Mouse (Mus musculus) right cerebral cortex, postnatal 36 days (tissue): Measurements from ENCODE around the gene Pank2.

ENCODE experiments used
- DNase-seq, 2 experiments: peaks; one replicate each; pipeline ENCODE4 v3.0.0; 2022; ENCODE audit warnings: low spot score in 2 of 2, mixed read lengths in 1 of 2

The Pank2 gene

DNA sequence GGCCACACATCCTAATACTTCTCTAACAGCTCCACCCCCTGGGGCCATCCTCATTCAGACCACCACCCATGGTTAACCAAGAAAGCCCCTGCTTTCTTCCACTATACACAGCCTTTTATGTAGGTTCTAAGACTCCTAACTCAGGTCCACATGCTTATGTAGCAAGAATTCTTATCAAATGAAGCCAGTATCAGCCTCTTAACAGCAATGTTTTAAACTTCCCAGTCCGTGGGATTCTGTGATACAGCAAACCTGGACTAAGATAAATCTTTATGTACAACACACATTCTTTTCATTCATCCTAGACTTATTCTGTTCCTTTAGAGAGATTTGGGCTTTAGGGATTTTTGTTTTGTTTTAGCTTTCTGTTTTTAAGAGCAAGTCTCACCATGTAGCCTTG lies 61.4 kb downstream of the Pank2 start:
- DNase-seq = no peak

DNA sequence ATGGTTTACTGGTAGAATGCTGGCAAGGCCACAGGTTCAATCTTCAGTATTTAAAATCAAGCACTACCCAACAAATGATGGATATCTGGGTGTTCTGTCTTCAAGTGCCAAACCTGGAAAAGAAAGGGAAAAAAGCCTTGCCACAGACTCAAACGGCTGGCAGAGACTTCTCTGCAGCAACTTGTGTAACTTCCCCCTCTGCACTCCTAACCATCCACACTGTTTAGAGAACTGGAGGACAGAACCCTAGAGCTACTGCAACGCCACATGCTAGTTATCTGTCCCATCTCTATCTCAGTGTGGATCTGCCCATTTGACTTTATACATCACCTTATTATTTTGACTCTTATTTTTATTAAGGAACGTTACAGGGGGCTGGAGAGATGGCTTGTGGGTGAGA lies 63.7 kb downstream of the Pank2 start:
- no peak for DNase-seq

DNA sequence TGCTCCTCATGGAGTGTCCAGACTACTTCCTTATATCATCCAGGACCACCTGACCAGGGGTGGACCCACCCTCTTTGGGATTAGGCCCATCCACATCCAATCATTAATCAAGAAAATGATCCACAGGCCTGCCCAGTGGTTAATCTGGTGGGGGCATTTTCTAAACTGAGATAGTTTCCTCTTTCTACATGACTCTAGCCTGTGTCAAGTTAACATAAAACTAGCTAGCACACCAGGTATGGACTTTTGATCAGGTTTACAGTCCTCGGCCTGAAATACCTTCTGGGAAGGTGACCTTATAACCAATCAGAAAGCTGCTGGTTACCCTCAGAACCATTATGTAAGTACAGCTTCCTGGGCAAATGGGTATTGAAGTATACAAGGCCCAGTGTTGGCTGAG lies 66.7 kb downstream of the Pank2 start:
- no peak for DNase-seq

DNA sequence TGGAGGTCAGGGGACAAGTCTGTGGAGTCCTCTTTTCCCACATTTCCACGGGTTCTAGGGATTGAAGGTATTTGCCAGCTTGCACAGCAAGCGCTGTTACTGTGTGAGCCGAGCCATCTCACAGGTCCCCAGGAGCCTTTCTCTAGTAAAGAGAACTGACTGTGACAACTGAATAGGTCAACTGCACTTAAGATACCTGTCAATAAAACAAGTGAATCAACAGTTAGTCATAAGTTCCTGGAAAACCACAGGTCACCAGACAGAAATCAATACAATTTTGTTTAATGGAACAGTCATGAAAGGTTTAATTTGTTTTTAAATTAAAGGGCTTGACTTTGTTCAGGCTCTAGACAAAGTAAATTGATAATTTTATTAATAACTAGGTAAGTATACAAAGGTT lies 68.3 kb downstream of the Pank2 start:
- DNase-seq = no peak

DNA sequence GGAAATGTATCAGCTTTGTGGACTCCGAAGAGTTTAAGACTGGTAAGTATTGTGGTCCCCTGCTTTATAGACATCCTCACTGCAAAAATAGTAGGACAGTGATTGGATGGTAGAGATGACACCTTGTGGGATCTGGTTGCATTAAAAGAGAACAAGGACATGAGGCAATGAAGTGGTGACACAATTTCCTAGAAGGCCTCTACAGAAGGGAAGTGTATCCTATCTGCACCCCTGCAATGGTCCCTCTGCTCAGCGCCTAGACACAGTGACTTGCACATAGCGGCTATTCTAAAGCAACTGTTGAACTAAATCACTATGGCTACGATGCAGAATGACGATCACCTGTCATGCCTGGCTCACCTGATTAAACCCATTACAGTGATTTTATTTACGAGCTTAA lies 75.3 kb downstream of the Pank2 start:
- no peak for DNase-seq

DNA sequence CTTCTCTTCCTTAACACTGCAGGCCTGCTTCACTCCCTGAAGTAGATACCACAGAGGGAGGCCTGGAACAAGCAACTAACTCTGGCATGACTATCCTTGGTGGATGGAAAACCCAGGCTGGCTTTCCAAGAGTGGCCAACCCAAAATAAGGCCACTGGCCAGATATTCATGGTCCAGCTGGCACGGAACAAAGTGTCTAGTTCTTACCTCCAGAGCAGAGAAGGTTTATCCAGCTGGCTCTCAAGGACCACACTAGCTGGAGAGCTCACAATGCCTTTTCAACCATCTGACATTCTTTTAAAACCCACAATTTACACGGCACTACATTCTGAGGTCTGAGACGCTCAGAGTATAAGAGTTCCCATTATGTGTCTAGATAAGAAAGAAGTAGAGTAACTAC lies 82.2 kb downstream of the Pank2 start:
- DNase-seq = peak; percentile 18 to 32

DNA sequence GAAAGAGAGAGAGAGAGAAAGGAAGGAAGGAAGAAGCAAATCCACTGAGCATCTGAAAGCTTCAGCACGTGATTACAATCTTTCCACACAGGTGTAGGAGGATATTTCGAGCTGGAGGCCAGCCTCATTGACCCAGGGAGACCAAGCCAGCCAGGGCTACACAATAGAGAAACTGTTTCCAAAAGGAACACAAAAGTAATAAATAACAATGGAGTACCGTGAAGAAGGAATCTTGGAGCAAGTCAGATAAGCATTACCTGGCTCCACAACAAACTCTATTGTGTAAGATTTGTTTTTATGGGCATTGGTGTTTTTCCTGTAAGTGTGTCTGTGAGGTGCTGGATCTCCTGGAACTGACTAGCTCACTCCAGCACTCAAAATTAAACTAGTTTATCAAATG lies 83.3 kb downstream of the Pank2 start:
- no peak for DNase-seq
